Mouse (Mus musculus): ENCODE measurements around the gene Mettl14. TPM values are rescaled to one million over a fixed set of nuclear protein-coding genes. Genes with fewer than 3 reads are reported as not detected.

Gene Mettl14
- polyA plus RNA-seq (2021) = 28.9 TPM

GRCm38 (mm10) chr3:123385486-123386156 lies at the start of gene Mettl14:
Gene Mettl14, minus strand, starts transcription at chr3:123386108.
- ATAC-seq (peak; percentile 99), DNase-seq (ENCODE audit: low read depth, low spot score) (peak; percentile 99)
- TF ChIP-seq CTCF (IDR thresholded peaks at IDR 0.05) = no peak
- POLR2A ChIA-PET = interaction anchor here (0.6 kb wide), 1 partner anchor 46 kb away, joined by 5 read pairs; no protein-coding TSS in a partner anchor
- no peaks in the 10 kb centered on the region for H3K27me3 ChIP-seq
- CTCF ChIA-PET = no interaction called here
- in situ Hi-C loops (cut with MboI; ENCODE audit: low pct_unique_long_range_greater_than_20kb) = loop anchor here (5.0 to 25.0 kb wide), 2 partner anchors 122 to 877 kb away; no protein-coding TSS in a partner anchor

GRCm38 (mm10) chr3:123433362-123433761 lies 47.5 kb upstream of the Mettl14 start:
- in situ Hi-C loops (cut with MboI; ENCODE audit: low pct_unique_long_range_greater_than_20kb) = no loop called here
- CTCF ChIA-PET = interaction anchor here (1.6 kb wide), 1 partner anchor 21 kb away, joined by 5 read pairs; no protein-coding TSS in a partner anchor

GRCm38 (mm10) chr3:123431951-123432674 lies 46.2 kb upstream of the Mettl14 start:
- ChIA-PET CTCF (interaction anchor here (1.6 kb wide), 1 partner anchor 23 kb away, joined by 5 read pairs; no protein-coding TSS in a partner anchor), POLR2A (no interaction called here)
- ATAC-seq (no peak), DNase-seq (ENCODE audit: low read depth, low spot score) (no peak)
- TF ChIP-seq CTCF (IDR thresholded peaks at IDR 0.05) = no peak
- in situ Hi-C loops (cut with MboI; ENCODE audit: low pct_unique_long_range_greater_than_20kb) = no loop called here
- H3K27me3 ChIP-seq = no peaks in the 10 kb centered on the region

More at GRCm38 (mm10) chr3:123433362-123433761, 47.5 kb upstream of the Mettl14 start:
- POLR2A ChIA-PET = no interaction called here
- DNase-seq (ENCODE audit: low read depth, low spot score) = no peak
- H3K27me3 ChIP-seq = no peaks in the 10 kb centered on the region
- ATAC-seq = no peak
- TF ChIP-seq CTCF (IDR thresholded peaks at IDR 0.05) = no peak

GRCm38 (mm10) chr3:123429597-123430458 lies 43.9 kb upstream of the Mettl14 start:
- no peak for TF ChIP-seq CTCF (IDR thresholded peaks at IDR 0.05)
- no peak for ATAC-seq
- no peaks in the 10 kb centered on the region for H3K27me3 ChIP-seq
- no peak for DNase-seq (ENCODE audit: low read depth, low spot score)
- in situ Hi-C loops (cut with MboI; ENCODE audit: low pct_unique_long_range_greater_than_20kb) = no loop called here
- POLR2A ChIA-PET = no interaction called here
- CTCF ChIA-PET = interaction anchor here (1.0 to 1.4 kb wide), 2 partner anchors 9 to 20 kb away, joined by 3 read pairs; no protein-coding TSS in a partner anchor

- no peak for TF ChIP-seq CTCF (IDR thresholded peaks at IDR 0.05)
- ATAC-seq (no peak), DNase-seq (ENCODE audit: low read depth, low spot score) (no peak)
- POLR2A ChIA-PET = no interaction called here
- no peaks in the 10 kb centered on the region for H3K27me3 ChIP-seq
- CTCF ChIA-PET = interaction anchor here (1.2 kb wide), 1 partner anchor 9 kb away, joined by 5 read pairs; no protein-coding TSS in a partner anchor
- in situ Hi-C loops (cut with MboI; ENCODE audit: low pct_unique_long_range_greater_than_20kb) = no loop called here
Observed at GRCm38 (mm10) chr3:123428005-123428404, 42.1 kb upstream of the Mettl14 start.

- TF ChIP-seq CTCF (IDR thresholded peaks at IDR 0.05) = no peak
- in situ Hi-C loops (cut with MboI; ENCODE audit: low pct_unique_long_range_greater_than_20kb) = no loop called here
- ATAC-seq = no peak
- no peaks in the 10 kb centered on the region for H3K27me3 ChIP-seq
- no peak for DNase-seq (ENCODE audit: low read depth, low spot score)
- CTCF ChIA-PET = interaction anchor here (1.2 kb wide), 1 partner anchor 29 kb away, joined by 3 read pairs; no protein-coding TSS in a partner anchor
- POLR2A ChIA-PET = no interaction called here
Observed at GRCm38 (mm10) chr3:123425647-123426046, 39.7 kb upstream of the Mettl14 start.

- ATAC-seq (no peak), DNase-seq (ENCODE audit: low read depth, low spot score) (no peak)
- POLR2A ChIA-PET = no interaction called here
- CTCF ChIA-PET = no interaction called here
- in situ Hi-C loops (cut with MboI; ENCODE audit: low pct_unique_long_range_greater_than_20kb) = no loop called here
- peak; percentile 25 for TF ChIP-seq CTCF (IDR thresholded peaks at IDR 0.05)
- H3K27me3 ChIP-seq = peaks cover 5% of the 10 kb centered on the region
Observed at GRCm38 (mm10) chr3:123413173-123413572, 27.3 kb upstream of the Mettl14 start.

GRCm38 (mm10) chr3:123411821-123412578 lies 26.1 kb upstream of the Mettl14 start:
- ATAC-seq = no peak
- no peak for TF ChIP-seq CTCF (IDR thresholded peaks at IDR 0.05)
- ChIA-PET CTCF (interaction anchor here (0.9 to 2.1 kb wide), 2 partner anchors 13 to 29 kb away, joined by 3 to 7 read pairs; no protein-coding TSS in a partner anchor), POLR2A (no interaction called here)
- H3K27me3 ChIP-seq = peaks cover 5% of the 10 kb centered on the region
- in situ Hi-C loops (cut with MboI; ENCODE audit: low pct_unique_long_range_greater_than_20kb) = no loop called here
- DNase-seq (ENCODE audit: low read depth, low spot score) = no peak

GRCm38 (mm10) chr3:123404945-123405344 lies 19.0 kb upstream of the Mettl14 start:
- in situ Hi-C loops (cut with MboI; ENCODE audit: low pct_unique_long_range_greater_than_20kb) = no loop called here

More at GRCm38 (mm10) chr3:123404945-123405344, 19.0 kb upstream of the Mettl14 start:
- ChIA-PET POLR2A (no interaction called here), CTCF (no interaction called here)
- DNase-seq (ENCODE audit: low read depth, low spot score) (no peak), ATAC-seq (peak; percentile 44)
- H3K27me3 ChIP-seq = peaks cover 3% of the 10 kb centered on the region
- TF ChIP-seq CTCF (IDR thresholded peaks at IDR 0.05) = no peak
